Mouse (Mus musculus) gastrocnemius, postnatal 10 days (tissue): ENCODE data around the gene Cox5a. TPM values are rescaled to one million over a fixed set of nuclear protein-coding genes. Genes with fewer than 3 reads are reported as not detected.
A peak's percentile ranks its signal among the peaks of the same experiment; 100 is the strongest.

Source experiments
- DNase-seq: peaks from one replicate; pipeline ENCODE4 v3.0.0; 2021; ENCODE audit warnings: mixed read lengths
- total RNA-seq, 2 experiments: library from RNA; stranded (reverse); gene quantifications; 2 replicates each; pipeline ENCODE4 v1.2.3; 2021

Cox5a gene
- total RNA-seq, 2 experiments from 2014 or later: 862 to 1,077 TPM

DNA sequence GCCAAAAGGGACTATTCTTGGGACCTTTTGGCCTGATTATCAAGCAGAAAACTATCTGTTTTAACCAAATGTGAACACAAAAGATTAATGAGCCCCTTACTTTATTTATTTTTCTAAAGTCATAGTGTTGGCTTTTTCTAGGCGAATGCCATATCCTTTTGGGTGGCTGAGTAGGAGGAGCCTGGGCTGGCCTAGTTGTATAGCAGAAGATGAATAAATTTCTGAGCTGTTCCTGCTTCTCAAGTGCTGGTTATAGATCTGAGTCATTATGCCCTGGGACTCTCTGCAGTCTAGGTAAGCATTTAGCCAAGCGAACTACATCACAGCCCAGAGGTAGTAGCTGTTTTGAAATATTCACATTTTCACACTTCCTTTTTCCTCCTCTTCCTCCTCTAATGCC, 4.4 kb downstream of the Cox5a start:
- no peak for DNase-seq

DNA sequence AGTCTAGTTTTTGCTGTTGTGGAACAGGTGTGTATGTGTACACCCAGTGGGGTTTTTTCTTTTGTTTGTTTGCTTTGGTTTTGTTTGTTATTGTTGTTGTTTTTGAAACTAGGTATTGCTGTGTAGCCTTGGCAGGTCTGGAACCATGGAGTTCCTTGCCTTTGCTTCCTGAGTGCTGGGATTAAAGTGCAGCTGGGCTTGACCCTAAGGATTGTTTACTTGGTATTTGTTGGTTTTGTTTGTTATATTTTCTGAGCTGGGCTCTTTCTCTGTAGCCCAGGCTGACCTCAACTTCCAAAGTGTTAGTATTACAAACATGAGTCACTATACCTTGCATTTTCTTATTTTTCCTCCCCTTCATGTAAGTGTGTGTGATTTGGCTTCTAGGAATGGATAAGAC, 5.4 kb downstream of the Cox5a start:
- DNase-seq: no peak

DNA sequence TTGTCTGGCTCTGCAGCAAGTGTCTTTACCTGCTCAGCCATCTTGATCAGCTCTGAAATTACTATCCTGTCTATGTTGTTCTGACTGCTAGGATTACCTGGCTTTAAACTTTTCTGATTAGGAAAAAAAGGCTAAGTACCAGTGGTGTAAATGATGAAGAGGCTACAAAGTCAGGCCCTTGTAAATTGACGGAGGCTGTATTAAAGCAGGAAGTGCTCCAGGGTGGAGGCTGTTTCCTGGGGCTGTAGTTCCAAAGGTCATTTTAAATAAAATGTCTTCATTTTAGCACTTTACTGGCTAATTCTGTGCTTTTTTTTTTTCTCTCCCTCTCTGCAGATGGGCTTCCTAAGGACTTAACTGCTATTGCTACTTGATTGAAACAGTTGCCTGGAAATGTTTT, 10.9 kb downstream of the Cox5a start:
- no peak for DNase-seq

DNA sequence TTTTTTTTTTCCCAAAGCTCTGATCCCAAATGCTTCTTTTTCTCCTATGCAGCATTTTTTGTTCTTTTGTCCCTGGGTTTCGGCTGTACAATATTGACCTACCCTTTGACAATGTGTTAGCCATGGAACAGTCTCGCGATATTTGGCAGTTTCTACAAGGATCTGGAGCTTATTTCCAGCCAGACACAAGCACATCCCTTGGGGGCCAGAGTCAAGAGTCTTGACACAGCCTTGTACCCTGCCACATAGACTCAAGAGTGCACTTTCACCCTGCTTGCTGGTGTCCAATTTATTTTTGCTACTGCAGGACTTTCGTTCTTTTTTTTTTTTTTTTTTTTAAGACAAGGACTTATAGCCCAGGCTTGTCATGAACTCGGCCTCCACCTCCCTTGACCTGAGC, 15.3 kb downstream of the Cox5a start:
- no peak for DNase-seq

DNA sequence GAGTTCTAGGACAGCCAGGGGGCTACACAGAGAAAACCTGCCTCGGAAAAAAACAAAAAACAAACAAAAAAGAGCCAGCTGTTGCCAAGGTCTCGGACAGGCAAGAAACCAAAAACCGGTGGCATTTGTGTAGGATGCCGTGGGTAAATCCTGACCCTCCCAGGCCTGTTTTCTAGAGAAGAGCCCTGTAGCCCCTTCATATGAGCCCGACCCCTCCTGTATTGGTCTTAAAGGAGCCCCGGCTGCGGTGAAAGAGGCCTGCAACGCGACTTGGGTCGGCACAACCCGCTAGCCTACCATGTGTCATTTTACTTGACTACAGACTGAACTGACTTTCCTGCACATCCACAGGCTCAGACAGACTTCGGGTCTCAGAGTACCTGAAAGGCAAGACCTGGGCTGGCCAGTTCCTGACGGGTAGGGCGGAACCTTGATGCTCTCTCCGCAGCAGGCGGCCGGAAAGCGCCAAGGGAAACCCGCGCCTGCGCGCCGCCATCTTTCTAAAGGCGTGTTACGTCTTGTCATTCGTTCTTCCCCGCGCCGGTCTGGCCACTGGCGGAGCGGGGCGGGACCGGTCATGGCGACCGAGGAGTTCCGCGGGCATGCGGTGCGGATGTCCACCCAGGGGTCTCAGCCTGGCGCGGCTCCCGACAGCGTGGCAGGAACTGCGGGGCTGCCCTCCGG, 16.1 kb downstream of the Cox5a start, which contains the start of gene Fam219b:
Gene Fam219b, plus strand, starts transcription at position 485 of the 684 bp plus-strand sequence.
- peak; percentile 90 for DNase-seq

DNA sequence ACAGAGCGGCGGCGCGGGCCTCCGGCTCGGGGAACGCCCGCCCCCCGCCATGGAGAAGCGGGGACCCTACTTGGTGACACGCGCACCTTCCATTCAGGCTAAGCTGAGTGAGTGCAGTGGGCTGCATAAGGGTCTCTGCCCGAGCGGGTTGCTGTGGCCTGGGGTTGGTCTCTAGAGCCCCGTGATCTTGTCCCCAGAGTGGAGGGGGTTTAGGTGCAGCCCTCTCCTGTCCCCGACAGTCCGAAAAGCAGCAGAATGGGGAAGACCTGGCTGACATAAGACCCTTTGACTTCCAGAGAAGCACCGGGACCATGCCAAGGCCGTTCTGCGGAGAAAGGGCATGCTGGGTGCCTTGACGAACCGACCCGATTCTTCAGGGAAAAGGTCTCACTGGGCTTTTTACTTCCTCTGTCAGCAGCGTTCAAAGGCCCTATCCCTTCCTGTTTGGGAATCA, 16.7 kb downstream of the Cox5a start:
- peak; percentile 38 for DNase-seq

DNA sequence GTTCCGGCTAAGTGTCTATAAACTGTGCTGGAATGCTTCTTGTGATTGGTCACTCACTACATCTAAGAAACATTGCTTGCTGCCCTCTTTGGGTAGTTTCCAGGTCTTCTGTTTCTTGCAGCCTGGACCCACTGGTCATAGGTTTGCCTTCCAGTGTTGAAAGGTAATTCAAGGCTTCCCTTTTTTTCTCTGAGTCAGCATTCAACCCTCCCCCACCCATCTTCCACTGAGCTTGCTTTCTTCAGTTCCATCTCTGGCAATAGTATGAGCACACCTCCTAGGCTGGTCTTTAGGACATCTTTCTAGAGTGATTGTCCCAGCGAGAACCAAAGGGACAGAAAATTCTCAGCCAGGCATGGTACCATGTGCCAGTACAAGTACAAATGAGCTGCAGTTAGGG, 18.5 kb downstream of the Cox5a start:
- no peak for DNase-seq

DNA sequence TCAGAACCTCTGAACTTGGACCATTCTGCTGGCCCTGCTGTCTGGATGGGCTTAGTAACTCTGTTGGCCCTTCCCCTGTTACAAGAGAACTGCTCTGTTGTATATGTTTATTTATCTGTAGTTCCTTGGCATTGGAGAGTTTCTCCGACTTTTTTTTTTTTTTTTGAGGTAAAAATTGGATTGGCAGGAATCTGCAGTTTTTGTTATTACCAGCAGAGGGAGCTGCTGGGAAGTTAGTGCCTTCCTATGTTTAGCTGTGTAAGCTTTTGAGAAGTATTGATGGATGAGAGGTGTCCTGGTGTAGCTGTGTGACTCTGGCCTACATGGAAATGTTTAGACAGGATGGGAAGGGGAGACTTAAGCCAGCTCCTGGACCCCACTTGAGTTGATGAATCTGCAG, 20.2 kb downstream of the Cox5a start:
- DNase-seq: peak; percentile 39

DNA sequence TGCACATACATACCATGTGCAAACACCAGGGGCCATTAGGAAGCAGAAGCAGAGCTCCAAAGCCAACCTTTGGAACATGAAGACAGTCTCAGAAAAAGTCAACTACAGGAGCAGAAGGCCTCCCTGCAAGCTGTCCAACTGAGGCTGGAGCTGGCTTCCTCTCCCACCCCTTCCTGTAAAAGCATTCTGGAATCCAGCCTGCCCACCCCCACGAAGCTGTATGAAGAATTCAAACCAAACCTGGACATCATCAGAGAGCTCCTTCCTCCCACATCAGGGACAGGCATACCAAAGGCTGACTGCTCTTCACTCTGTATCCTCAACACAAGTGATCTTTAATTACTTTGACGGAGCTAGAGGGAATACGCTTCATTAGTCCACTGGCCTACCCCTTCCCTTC, 22.9 kb downstream of the Cox5a start:
- DNase-seq: no peak

DNA sequence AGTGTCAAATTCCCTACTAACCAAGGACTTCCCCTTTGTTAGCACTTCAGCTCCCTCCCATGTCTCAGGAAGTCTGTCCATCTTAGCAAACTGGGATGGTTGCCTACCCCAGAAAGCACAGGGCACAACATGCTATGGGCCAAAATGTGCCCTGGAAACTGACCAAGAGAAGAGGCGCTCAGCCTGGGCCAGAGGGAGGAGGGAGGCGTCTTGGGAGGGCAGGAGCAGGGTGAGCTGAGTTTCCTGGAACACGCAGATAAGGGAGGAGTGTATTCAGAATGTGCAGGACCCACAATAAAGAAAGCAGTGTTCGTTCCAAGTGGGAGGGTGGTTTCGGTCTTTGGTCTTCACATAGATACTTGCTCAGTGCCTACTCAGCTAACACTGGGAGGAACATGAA, 26.2 kb downstream of the Cox5a start:
- no peak for DNase-seq

DNA sequence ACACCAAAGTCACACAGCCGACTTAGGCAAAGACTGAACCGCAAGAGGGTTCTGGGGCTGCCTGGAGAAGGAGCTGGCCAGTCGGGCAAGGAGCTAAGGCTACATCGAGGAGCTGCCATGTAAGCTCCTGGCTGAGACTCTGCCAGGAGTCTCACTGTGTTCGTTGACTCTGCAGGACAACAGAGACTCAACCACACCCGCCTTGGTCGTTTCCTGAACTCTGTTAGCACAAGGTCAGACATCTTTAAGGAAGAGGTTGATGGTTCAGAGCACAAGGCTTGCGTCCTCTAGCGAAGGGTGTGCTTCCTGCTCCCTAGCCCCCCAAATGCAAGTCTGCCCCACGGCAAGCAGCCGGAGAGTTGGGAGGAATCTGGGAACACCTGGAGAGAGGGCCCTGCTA, 26.8 kb downstream of the Cox5a start:
- DNase-seq: no peak

DNA sequence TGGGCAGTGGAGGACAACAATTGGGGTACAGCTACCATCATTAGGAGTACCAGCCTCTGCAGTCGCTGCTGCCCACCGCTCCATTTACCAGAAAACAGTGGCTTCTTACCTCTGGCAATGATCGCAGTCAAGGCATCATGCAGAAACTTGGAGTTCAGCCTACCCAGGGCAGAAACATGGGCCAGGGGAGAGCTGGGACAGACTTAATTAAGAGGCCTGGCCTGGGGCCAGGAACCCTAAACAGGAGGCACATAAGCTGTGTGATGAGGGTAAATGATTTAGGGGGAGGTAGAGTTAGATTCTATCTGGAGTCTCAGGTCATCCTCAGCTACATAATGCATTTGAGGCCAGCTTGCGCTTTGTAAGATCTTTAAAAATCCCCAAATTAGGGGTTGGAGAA, 28.1 kb downstream of the Cox5a start:
- DNase-seq: no peak

DNA sequence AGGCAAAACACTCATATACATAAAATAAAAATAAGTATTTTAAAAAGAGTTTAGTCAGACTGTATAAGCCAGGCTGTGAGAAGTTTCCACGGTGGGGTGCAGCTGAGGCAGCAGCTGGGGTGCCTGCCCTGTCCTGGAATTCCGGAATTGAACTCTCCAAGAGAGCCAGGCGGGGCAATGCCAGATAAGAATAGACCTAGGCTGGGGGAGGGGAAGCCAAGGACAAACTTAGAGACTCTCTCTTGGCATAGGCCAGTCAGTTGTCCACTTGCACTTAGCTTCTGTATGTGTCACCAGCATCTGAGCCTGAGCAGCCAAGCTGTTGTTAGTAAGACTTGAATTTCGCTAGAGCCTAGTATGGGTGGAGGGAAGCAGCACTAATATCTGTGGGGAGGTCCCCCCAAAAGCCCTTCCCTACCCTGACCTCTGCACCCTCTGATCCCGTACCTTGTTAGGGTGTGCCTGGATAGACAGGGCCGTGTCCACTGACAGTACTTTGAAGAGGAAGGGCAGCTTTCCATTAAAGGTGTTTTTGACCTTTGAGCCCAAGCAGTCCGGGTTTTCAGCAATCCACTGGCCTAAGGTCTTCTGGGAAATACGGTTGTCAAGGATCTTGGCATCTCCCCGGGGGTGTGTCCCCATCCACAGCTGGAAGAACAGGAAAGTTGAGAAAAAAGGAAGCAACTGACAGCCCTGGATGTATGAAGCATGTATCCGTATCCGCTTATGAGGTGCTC, 29.2 kb downstream of the Cox5a start:
- DNase-seq: no peak

DNA sequence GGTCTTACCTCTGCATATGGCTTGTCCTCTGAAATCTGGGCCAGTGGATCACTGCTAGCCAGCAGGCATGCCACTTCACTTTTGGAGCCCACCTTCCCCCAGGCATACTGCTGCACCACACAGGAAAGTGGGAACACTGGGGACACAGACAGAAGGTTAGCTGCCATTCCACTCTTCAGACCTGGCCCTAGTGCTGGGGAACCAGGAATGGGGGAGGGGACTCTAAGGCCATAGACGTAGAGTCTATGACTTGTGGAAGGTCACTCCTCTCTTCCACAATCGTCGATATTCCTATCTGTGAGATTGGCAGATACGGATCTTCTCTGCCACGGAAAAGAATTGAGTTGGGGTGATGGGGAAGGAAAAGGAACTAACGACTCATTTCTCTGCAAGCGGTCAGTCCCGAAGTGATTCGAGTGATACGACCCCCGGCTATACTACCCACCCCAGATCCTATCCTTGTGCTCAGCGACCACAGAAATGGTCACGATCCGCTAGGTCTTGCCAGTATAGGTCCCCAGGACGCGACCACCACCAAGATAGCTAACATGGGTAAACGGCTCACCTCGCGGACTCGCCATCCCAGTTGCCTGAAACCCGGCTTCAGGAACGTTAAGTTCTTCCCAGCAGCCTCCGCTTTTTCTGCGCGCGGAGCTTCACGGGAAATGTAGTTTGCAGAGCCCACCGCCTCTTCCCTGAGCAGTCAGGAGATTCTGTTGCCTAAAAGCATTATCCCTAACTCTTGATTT, 31.2 kb downstream of the Cox5a start, which contains the start of gene Mpi:
Gene Mpi, minus strand, starts transcription at position 625 of the 749 bp plus-strand sequence.
- peak; percentile 65 for DNase-seq

DNA sequence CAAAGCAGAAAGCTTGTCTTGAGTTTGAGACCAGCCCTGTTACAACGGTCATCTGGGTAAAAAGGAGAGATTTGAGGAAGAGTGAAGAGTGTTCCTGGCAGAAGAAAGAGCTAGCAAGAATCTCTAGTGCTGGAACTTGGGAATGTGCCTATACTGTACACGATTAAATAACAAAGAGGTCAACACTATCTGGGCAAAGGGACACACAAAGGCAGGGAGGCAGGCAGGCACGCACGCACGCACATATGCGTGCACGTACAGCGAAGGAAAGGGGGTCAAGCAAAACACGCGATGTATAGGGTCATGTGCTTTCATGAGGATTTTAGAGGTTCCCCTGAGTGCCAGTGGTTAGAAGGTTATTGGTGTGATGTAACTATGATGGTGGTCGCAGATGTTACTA, 32.0 kb downstream of the Cox5a start:
- no peak for DNase-seq

DNA sequence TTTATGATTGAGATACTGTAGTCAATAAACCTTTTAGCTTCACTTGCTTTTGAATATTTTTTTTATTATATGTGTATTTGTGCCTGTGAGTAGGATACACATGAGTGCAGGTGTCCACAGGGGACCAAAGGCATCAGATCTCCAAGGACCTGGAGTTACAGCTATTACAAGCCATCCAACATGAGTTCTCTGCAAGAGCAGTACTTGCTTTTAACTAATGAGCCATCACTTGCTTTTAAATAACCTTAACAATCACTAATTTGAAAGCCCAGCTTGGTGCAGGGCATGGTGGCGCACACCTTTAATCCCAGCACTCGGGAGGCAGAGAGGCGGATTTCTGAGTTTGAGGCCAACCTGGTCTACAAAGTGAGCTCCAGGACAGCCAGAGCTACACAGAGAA, 33.7 kb downstream of the Cox5a start:
- no peak for DNase-seq

DNA sequence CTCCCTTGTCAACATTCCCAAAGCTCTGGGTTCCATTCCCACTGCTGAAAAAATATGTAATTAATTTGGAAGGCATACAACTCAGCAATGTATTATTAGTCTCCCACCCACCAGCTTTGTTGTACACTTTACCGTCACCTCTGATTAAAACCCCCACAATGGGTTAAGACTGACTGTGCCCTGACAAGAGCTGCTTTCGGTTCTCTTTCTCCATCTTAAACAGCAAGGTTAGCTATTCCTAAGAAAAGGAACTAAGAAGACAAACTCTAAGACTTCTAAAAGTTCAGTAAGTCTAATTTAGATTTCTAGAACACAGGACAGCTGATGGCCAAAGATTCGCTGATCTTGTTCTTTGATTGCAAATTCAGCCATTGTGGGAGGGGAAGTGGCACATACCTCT, 36.1 kb downstream of the Cox5a start:
- no peak for DNase-seq

DNA sequence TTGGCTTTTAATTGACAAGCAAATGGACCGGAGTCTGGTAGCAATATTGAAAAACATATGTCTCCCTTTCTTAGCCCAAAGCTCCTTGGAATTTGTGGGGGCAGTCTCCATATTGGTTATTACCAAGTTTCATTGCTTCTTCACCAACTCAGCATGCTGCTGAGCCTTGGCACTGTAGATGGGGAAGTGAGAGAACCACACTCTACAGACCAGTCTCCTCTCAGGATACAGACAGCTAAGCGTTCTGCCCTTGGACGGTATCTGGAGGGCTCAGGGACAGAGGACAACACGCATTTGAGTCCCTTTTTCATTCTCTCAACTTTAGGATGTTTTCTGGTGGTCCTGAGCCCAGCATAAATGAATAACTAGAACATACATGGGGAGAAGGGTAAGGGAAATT, 37.6 kb downstream of the Cox5a start:
- DNase-seq: no peak

DNA sequence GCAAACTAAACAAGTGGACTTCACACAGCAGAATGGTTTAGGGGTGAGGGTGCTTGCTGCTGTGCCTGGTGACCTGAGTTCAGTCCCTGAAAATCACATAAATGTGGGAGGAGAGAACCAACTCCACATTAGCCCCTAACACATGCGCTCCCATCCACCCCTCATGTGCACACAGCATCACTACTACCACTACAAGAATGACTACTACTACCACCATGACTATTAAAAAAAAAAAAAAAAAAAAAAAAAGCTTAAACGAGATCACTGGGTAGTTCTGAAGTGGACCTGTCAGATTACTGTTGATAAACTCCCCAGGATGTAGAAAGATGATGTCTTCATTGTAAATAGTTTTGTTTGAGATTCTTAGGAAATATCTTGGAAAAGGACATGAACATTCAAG, 38.5 kb downstream of the Cox5a start:
- DNase-seq: no peak

DNA sequence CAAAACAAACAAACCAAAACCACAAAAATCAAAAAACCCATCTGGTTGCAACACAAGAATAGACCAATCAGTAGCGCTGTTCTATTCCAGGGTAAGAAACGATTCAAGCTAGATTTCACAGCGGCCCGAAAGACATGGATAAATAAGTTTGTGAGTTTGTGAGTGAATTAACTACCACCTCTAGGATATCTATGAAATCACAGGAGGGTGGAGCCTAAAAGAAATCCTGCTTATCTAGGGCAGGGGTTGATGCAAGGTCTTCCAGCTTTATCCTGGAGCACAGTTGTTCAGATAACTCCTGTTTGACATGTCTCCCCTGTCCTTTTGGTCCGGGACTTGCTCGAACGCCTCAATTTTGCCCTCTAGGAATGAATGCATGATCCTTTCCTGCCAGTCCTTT, 39.2 kb downstream of the Cox5a start:
- DNase-seq: no peak

DNA sequence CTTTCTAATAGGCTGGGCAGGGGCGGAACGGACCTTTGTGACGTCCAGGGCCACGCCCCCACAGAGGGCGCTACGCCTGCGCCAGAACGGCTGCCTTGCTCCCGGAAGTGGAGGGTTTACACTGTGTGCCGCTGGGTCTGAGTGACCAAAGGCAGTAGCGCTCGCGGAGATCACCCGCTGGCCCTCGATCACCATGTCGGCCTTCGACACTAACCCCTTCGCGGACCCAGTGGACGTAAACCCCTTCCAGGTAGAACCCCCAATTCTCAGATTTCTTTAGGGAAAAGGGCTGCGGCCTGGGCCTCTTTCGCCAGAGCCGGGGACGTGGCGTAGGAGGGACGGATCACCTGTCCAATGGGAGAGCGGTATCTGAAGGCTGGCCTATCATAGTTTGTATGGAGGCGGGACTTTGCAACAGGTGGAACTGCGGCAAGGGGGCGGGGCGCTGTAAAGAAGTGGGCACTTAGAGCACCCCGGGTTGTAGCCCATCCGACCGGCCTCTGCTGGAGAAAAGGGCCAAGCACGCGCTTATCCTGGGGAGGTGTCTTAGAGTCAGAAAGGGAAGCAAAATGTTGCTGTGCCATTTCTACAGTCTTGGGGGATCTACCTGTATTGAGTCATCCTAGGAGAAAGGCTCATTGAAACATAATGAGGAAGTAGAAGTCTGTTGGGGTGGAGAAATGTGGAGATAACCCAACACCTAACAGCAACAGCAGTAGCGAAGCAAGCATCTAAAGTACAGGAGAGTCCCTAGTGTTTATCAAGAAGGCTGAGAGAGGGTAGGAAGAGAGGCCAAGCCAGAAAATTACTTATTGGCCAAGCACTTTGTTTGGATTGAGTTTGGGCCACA, 40.0 kb downstream of the Cox5a start, which contains the start of gene Scamp2:
Gene Scamp2, plus strand, starts transcription at position 83 of the 850 bp plus-strand sequence.
- DNase-seq: peak; percentile 90

DNA sequence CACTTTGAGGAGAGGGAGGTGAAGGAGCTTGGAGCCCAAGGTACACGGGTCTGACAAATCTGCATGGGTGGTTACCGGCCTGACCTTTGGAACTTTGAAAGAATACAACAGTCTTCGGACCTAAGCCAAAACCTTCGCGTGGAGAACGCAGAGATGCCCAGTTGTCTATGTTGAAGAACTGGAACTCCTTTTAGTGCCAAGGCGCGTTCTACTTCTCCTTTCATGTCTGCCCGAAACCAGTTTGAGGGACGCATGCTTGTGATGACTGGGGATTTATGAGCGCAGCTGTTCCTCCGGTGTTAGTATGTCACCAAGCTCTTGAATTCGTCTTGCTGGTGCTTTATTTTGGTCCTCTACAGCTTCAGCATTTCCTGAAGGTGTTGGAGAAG, 40.6 kb downstream of the Cox5a start:
- DNase-seq: no peak
